Mouse (Mus musculus) heart, postnatal 0 days (tissue): ENCODE results near the gene Ndufa11. TPM values are rescaled to one million over a fixed set of nuclear protein-coding genes. Genes with fewer than 3 reads are reported as not detected.

Experiments
- ATAC-seq: fragments of 200-750 bp; cut with Nextera tagmentation; 2 replicates; pipeline ENCODE4 v1.8.0; 2017; ENCODE audit warnings: low read depth, moderate number of reproducible peaks, moderate library complexity; ENCODE audit not compliant: insufficient read depth
- DNase-seq: peaks from one replicate; pipeline ENCODE4 v3.0.0-alpha.2; 2016; ENCODE audit warnings: low spot score
- H3K27ac ChIP-seq: fragments of 300-500 bp; sonication (generic); 2 replicates; pipeline ENCODE4 v1.5.1; 2014; ENCODE audit warnings: low read depth, mild to moderate bottlenecking
- H3K27me3 ChIP-seq: fragments of 300-500 bp; sonication (generic); 2 replicates; pipeline ENCODE4 v1.6.1; 2014; ENCODE audit warnings: low read length, mixed read lengths; ENCODE audit not compliant: control insufficient read depth, insufficient read depth
- H3K36me3 ChIP-seq: fragments of 300-500 bp; sonication (generic); replicated peaks from 2 replicates; pipeline ENCODE4 v1.6.1; 2014; ENCODE audit warnings: low read length, mixed read lengths; ENCODE audit not compliant: control insufficient read depth, insufficient read depth
- H3K4me1 ChIP-seq: fragments of 300-500 bp; sonication (generic); 2 replicates; pipeline ENCODE4 v1.6.1; 2014; ENCODE audit warnings: antibody characterized with exemption; ENCODE audit not compliant: control insufficient read depth, insufficient read depth
- H3K4me2 ChIP-seq: fragments of 300-500 bp; sonication (generic); 2 replicates; pipeline ENCODE4 v1.6.1; 2014; ENCODE audit warnings: low read depth, mild to moderate bottlenecking, low read length, moderate library complexity
- H3K4me3 ChIP-seq: fragments of 300-500 bp; sonication (generic); 2 replicates; pipeline ENCODE4 v1.5.1; 2014; ENCODE audit warnings: low read depth, low read length
- H3K9ac ChIP-seq: fragments of 300-500 bp; sonication (generic); replicated peaks from 2 replicates; pipeline ENCODE4 v1.6.1; 2014; ENCODE audit warnings: low read depth, low read length, mixed read lengths
- H3K9me3 ChIP-seq: fragments of 300-500 bp; sonication (generic); replicated peaks from 2 replicates; pipeline ENCODE4 v1.6.1; 2016; ENCODE audit warnings: low read length; ENCODE audit not compliant: control insufficient read depth
- CTCF ChIP-seq: IDR thresholded peaks from 2 replicates; pipeline ENCODE4 v1.5.1; 2016; ENCODE audit warnings: antibody characterized with exemption, control low read depth, low read depth
- EP300 ChIP-seq: IDR thresholded peaks from 2 replicates; pipeline ENCODE4 v1.6.1; 2016; ENCODE audit warnings: antibody characterized with exemption, low read depth
- WGBS: fragments of 180-500 bp; shearing (Covaris S2); extraction: QIAGEN DNeasy Blood & Tissue Kit; methylation state at CpG from one replicate; pipeline ENCODE4 v1.1.7; 2014; 5-methylcytosine and 5-hydroxymethylcytosine counted together
- polyA plus RNA-seq: library from polyadenylated mRNA; unstranded; fragments of >200 nt; fragmentation: Nextera tagmentation; extraction: Ambion mirVana; gene quantifications from 2 replicates; pipeline ENCODE4 v1.2.1, GENCODE M21; 2015
- total RNA-seq: library from RNA; depleted of rRNA; stranded (reverse); fragments of >200 nt; gene quantifications from 2 replicates; pipeline ENCODE4 v1.2.3, GENCODE M21; 2014; ENCODE audit warnings: low replicate concordance

Ndufa11 gene
- total and polyA plus RNA-seq, 2 experiments from 2014 or later: 892 to 1,914 TPM

DNA sequence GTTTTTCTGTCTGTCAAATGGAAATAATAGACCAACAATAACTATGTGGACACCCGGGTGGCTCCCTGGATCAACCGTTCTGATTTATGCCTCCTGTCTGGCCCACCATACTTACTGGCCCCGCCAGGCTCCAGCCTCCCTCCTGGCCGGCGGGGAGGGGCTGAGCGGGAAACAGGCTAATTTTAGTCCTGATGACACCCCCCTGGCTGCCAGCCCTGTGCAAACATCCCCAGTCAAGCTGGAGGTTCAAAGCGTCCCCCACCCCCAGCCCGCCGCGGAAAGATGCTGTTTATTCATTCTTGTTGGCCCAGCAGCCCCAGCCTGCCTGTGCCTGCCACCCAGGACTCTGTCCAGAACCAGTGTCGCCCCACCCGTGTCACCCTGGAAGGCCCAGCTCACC lies 10.6 kb downstream of the Ndufa11 start:
- Histone ChIP-seq H3K36me3 (peaks cover 9% of the 10 kb centered on the region), H3K9me3 (no peaks in the 10 kb centered on the region), H3K4me1 (peaks cover 18% of the 10 kb centered on the region), H3K4me2 (peak overlapping the region; percentile 22; the same call in 1 of the 2 replicates), H3K27me3 (no peaks in the 10 kb centered on the region), H3K4me3 (no peak overlapping the region), H3K27ac (peak overlapping the region; percentile 49), H3K9ac (no peak overlapping the region)
- WGBS: 8% methylated on average over 12 of the region's 12 CpGs
- DNase-seq: peak; percentile 39
- TF ChIP-seq EP300: no peak
- TF ChIP-seq CTCF: no peak
- peak; percentile 66 for ATAC-seq

- H3K27ac ChIP-seq: 0 out of 2 replicates have a peak overlapping the region, but pooled peaks have one; percentile 49
- H3K27me3 ChIP-seq: no peaks in the 10 kb centered on the region
- ATAC-seq (peak; percentile 22), DNase-seq (peak; percentile 55)
- H3K36me3 ChIP-seq: 0 out of 2 replicates have a peak, but pooled peaks cover under 1% of the 10 kb centered on the region
- no peak overlapping the region for H3K4me2 ChIP-seq
- WGBS: 17% methylated on average over 6 of the region's 6 CpGs
- no peak overlapping the region for H3K9ac ChIP-seq
- no peaks in the 10 kb centered on the region for H3K9me3 ChIP-seq
- no peak overlapping the region for H3K4me3 ChIP-seq
- H3K4me1 ChIP-seq: peaks cover 18% of the 10 kb centered on the region
- TF ChIP-seq EP300: 0 out of 2 replicates have a peak, but pooled peaks have one; percentile 47
- TF ChIP-seq CTCF: no peak
These were observed 11.6 kb downstream of the Ndufa11 start for GRCm38 (mm10) chr17:56729151-56729550.

DNA sequence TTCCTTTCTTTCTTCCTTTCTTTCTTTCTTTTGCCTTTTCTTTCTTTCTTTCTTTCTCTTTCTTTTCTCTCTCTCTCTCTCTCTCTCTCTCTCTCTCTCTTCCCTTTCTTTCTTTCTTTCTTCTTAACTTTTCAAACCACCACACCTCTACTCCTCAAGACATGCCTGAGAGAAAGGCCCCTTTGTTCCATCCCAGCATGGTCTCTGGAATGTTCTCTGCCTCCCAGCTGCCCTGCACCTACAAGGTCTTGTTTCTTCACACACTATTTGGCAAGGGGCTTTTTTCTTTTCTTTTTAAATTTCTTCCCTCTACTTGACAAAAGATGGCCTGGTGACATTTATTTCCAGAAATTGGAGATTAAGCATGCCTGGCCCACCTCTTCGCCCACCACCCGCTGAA lies 12.1 kb downstream of the Ndufa11 start:
- no peak for TF ChIP-seq EP300
- no peak for TF ChIP-seq CTCF
- H3K4me2 ChIP-seq: no peak overlapping the region
- H3K36me3 ChIP-seq: no peaks in the 10 kb centered on the region
- no peak overlapping the region for H3K9ac ChIP-seq
- no peak overlapping the region for H3K4me3 ChIP-seq
- H3K9me3 ChIP-seq: no peaks in the 10 kb centered on the region
- ATAC-seq (no peak), DNase-seq (no peak)
- H3K27me3 ChIP-seq: no peaks in the 10 kb centered on the region
- WGBS: 50% methylated on average over 2 of the region's 2 CpGs
- H3K4me1 ChIP-seq: peaks cover 18% of the 10 kb centered on the region
- H3K27ac ChIP-seq: no peak overlapping the region

GRCm38 (mm10) chr17:56736534-56736933 lies 19.0 kb downstream of the Ndufa11 start:
- no peak for ATAC-seq
- Histone ChIP-seq H3K9me3 (no peaks in the 10 kb centered on the region), H3K36me3 (no peaks in the 10 kb centered on the region), H3K9ac (no peak overlapping the region), H3K4me3 (no peak overlapping the region), H3K27me3 (no peaks in the 10 kb centered on the region), H3K4me2 (no peak overlapping the region), H3K27ac (no peak overlapping the region), H3K4me1 (peaks cover 17% of the 10 kb centered on the region)
- no peak for DNase-seq
- WGBS: 47% methylated on average over 8 of the region's 8 CpGs
- TF ChIP-seq EP300 (no peak), CTCF (no peak)

- no peak overlapping the region for H3K27ac ChIP-seq
- 77% methylated on average over 10 of the region's 10 CpGs for WGBS
These were observed 20.7 kb downstream of the Ndufa11 start for GRCm38 (mm10) chr17:56738221-56738620.

More at GRCm38 (mm10) chr17:56738221-56738620, 20.7 kb downstream of the Ndufa11 start:
- TF ChIP-seq CTCF (no peak), EP300 (no peak)
- DNase-seq (no peak), ATAC-seq (no peak)
- Histone ChIP-seq H3K9me3 (no peaks in the 10 kb centered on the region), H3K9ac (no peak overlapping the region), H3K4me1 (peaks cover 17% of the 10 kb centered on the region), H3K4me2 (no peak overlapping the region), H3K27me3 (no peaks in the 10 kb centered on the region), H3K4me3 (no peak overlapping the region), H3K36me3 (no peaks in the 10 kb centered on the region)
